Mouse (Mus musculus) right cerebral cortex, adult 2 months (tissue): ENCODE data around the gene Sptbn2.

Source experiments
- DNase-seq, 2 experiments: peaks; one replicate each; pipeline ENCODE4 v3.0.0; 2021 to 2022; ENCODE audit warnings: low spot score in 2 of 2

The Sptbn2 gene

GRCm38 (mm10) chr19:4772785-4773184 is 61.8 kb downstream of the Sptbn2 start:
- no peak for DNase-seq

GRCm38 (mm10) chr19:4782891-4783290 is 71.9 kb downstream of the Sptbn2 start:
- no peak for DNase-seq

GRCm38 (mm10) chr19:4785206-4785605 is 74.2 kb downstream of the Sptbn2 start:
- no peak for DNase-seq

- DNase-seq, result no peak
Observed at GRCm38 (mm10) chr19:4786313-4786712, 75.3 kb downstream of the Sptbn2 start.

- DNase-seq, result no peak
Observed at GRCm38 (mm10) chr19:4793281-4793830, 82.4 kb downstream of the Sptbn2 start.

- peak; percentile 99 for DNase-seq
Observed at GRCm38 (mm10) chr19:4793831-4794422, 83.0 kb downstream of the Sptbn2 start, which contains the start of gene Rbm4. Rbm4 (minus strand) TSS chr19:4793901.

GRCm38 (mm10) chr19:4795929-4796328 is 85.0 kb downstream of the Sptbn2 start:
- DNase-seq, result no peak

- DNase-seq, result no peak
Observed at GRCm38 (mm10) chr19:4797846-4798245, 86.9 kb downstream of the Sptbn2 start.

GRCm38 (mm10) chr19:4799083-4799482 is 88.1 kb downstream of the Sptbn2 start:
- no peak for DNase-seq
